Mouse (Mus musculus) Patski (cell line): ENCODE data around the gene Ogfod2. TPM values are rescaled to one million over a fixed set of nuclear protein-coding genes. Genes with fewer than 3 reads are reported as not detected.

Experiments used
- ATAC-seq: fragments of 100-300 bp; one replicate; pipeline ENCODE4 v1.8.0; 2021
- CTCF ChIA-PET: fragments of 350-600 bp; sonication (Branson Sonifier 250); formaldehyde crosslinking; loops from one replicate; lab custom pipeline; 2022; ENCODE audit warnings: inconsistent platforms; lab: Charles Lee
- POLR2A ChIA-PET: fragments of 350-600 bp; sonication (Branson Sonifier 250); formaldehyde crosslinking; loops from one replicate; lab custom pipeline; 2022; ENCODE audit warnings: antibody characterized with exemption, inconsistent platforms; lab: Charles Lee
- DNase-seq: peaks from one replicate; pipeline ENCODE4 v3.0.0-alpha.2; 2011; ENCODE audit warnings: low read depth, low spot score
- H3K27me3 ChIP-seq: fragments of 371-371 bp; one replicate; pipeline ENCODE4 v1.5.1; 2021
- CTCF ChIP-seq: fragments of 100-300 bp; IDR thresholded peaks from one replicate; pipeline ENCODE4 v1.5.1; 2021
- in situ Hi-C: fragments of 300-500 bp; cut with MboI; formaldehyde crosslinking; loops from 3 replicates; pipeline ENCODE4 v1.11.1; 2018; ENCODE audit warnings: low pct_unique_long_range_greater_than_20kb, mixed read lengths
- polyA plus RNA-seq: library from polyadenylated mRNA; unstranded; gene quantifications from one replicate; pipeline ENCODE4 v1.2.3, GENCODE M21; 2021

Gene Ogfod2
- polyA plus RNA-seq, 1 experiment from 2014 or later = 45.4 TPM

DNA sequence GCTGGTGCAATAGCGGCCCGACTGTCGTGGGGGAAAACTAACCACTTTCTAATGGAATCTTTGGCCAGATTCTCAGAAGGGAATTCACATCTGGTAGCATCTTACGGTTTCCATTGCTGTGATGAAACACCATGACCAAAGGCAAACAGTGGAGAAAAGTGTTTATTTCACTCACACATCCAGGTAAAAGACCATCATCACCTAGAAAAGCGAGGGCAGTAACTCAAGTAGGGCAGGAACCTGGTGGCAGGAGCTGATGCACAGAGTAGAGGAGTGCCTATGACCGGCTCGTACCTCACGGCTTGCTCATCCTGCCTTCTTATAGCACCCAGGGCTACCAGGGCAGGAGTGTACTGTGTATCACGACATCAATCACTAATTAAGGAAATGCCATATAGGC, 8.5 kb upstream of the Ogfod2 start:
- no peak for ATAC-seq
- no peaks in the 10 kb centered on the region for H3K27me3 ChIP-seq
- ChIA-PET POLR2A (no interaction called here), CTCF (interaction anchor here (1.3 kb wide), 1 partner anchor 103 kb away, joined by 3 read pairs; no protein-coding TSS in a partner anchor)
- TF ChIP-seq CTCF = no peak
- in situ Hi-C loops = no loop called here
- no peak for DNase-seq

DNA sequence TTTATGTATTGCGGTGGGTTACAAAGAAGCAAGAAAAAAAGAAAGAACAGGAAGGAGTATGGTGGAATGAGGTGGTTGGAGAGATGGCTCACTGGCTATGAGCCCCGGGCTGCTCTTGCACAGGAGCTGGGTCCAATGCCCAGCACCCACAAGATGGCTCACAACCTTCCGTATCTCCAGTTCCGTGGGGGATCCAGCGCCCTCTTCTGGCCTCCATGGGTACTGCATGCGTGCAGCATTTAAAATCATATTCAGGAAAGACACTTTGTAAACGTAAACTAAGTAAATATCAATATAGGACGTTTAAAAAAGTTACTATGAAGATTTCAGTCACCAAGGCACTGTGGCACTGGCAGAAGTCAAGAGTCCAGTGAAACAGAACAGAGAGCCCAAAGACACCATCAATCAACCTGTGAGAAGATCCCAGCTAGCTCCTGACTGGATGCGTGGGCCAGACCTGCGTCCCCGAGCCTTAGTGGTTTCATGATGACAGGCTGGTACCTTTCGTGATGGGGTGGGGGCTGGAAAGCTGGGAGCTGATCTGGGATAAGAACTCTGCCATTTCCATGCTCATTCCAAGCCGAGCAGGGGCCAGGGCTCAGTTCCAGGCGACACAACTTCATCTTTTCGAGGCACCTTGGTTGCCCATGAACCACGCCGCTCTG, 888 bp upstream of the Ogfod2 start:
- TF ChIP-seq CTCF = no peak
- DNase-seq = no peak
- no peaks in the 10 kb centered on the region for H3K27me3 ChIP-seq
- POLR2A ChIA-PET = interaction anchor here (1.0 to 1.5 kb wide), 4 partner anchors 13 to 107 kb away, joined by 3 to 5 read pairs (median 4); partner anchors contain the start of gene Abcb9
- CTCF ChIA-PET = interaction anchor here (0.6 to 1.9 kb wide), 10 partner anchors 9 to 186 kb away, joined by 3 to 7 read pairs (median 3); partner anchors contain the start of gene Abcb9
- ATAC-seq = no peak
- in situ Hi-C loops = no loop called here

DNA sequence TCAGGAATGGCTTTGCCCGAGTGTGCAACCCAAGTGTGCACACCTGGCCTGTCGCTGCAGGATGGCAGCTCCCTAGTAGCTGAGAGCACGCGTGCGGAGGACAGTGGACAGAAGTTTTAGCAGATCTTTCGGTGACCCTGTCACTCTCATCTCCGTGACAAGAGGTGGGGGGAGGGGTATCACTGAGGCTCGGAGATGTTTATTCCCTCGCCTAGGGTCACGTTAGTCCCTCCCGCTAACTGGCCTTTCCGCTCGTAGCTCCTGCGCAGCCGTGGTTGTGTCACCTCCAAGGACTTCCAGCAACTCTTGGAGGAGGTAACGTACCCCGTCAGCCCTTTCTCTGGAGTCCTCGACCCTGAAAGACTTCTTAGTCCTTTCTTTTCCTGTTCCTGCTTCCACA, 434 bp downstream of the Ogfod2 start:
- CTCF ChIA-PET = interaction anchor here (0.9 to 1.6 kb wide), 7 partner anchors 9 to 143 kb away, joined by 3 to 5 read pairs (median 3); no protein-coding TSS in a partner anchor
- TF ChIP-seq CTCF = no peak
- in situ Hi-C loops = no loop called here
- POLR2A ChIA-PET = interaction anchor here (1.2 to 1.5 kb wide), 2 partner anchors 17 to 108 kb away, joined by 3 read pairs; partner anchors contain the start of gene Abcb9
- H3K27me3 ChIP-seq = no peaks in the 10 kb centered on the region
- DNase-seq = no peak
- ATAC-seq = peak; percentile 14

DNA sequence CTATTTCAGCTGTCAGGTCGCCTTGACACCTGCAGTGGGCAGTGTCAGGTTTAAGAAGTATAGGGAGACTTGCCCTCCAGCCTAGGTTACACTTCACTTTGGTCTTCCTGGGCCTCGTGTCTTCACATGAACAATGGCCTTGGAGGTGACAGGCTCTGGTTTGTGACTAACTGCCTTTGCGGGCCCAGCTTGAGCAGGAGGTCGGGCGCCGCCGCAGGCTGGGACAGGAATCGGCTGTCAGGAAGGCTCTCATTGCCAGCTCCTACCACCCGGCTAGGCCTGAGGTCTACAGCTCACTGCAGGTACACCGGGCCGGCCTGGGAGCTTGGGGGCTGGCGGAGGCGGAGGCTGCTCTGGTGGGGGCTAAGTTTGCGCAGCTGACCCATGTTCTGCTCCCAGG, 933 bp downstream of the Ogfod2 start:
- POLR2A ChIA-PET = no interaction called here
- DNase-seq (no peak), ATAC-seq (peak; percentile 40)
- TF ChIP-seq CTCF = no peak
- in situ Hi-C loops = no loop called here
- CTCF ChIA-PET = interaction anchor here (0.9 to 1.6 kb wide), 7 partner anchors 9 to 144 kb away, joined by 3 to 5 read pairs (median 3); no protein-coding TSS in a partner anchor
- no peaks in the 10 kb centered on the region for H3K27me3 ChIP-seq

DNA sequence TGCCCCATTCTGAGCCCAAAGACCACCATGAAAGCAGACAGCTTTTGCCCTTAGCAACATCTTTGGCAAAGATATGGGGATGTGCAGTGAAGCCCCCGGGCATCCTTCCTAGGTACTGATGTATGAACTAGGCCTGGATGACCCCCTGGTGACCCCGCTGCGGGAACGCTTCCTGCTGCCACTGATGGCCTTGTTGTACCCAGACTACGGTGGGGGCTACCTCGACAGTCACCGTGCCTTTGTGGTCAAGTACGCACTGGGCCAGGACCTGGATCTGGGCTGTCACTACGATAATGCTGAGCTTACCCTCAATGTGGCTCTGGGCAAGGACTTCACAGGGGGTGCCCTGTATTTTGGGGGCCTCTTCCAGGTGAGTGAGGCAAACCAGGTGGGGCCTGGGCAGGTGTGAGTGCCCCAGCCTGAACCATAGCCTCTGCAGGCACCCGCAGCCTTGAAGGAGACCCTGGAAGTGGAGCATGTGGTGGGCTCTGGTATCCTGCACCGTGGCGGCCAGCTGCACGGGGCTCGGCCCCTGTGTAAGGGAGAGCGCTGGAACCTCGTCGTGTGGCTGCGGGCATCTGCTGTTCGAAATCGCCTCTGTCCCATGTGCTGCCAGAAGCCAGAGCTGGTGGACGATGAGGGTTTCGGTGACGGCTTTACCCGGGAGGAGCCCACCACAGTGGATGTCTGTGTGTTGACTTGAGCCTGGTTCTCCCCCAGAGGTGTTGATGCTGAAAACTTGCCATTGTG, 2.4 kb downstream of the Ogfod2 start:
- in situ Hi-C loops = no loop called here
- ChIA-PET CTCF (no interaction called here), POLR2A (no interaction called here)
- no peak for ATAC-seq
- TF ChIP-seq CTCF = no peak
- H3K27me3 ChIP-seq = no peaks in the 10 kb centered on the region
- no peak for DNase-seq

DNA sequence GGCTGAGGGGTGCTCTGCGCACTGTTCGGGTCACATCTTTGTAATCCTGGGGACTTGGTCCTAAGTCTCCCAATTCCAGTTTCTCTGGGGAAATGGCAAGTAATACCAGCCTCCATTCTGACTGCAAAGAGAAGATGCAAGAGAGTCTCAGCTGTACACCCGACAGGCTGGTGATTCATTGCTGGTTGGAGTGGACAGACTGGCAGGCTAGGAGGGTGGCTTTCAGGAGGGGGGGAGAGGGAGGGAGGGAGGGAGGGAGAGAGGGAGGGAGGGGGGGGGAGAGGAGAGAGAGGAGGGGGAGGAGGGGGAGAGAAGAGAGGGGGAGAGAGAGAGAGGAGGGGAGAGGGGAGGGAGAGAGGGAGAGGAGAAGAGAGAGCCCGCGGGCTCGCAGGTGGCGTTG, 3.4 kb downstream of the Ogfod2 start:
- no peak for ATAC-seq
- no peaks in the 10 kb centered on the region for H3K27me3 ChIP-seq
- POLR2A ChIA-PET = no interaction called here
- in situ Hi-C loops = no loop called here
- TF ChIP-seq CTCF = no peak
- DNase-seq = no peak
- CTCF ChIA-PET = no interaction called here

DNA sequence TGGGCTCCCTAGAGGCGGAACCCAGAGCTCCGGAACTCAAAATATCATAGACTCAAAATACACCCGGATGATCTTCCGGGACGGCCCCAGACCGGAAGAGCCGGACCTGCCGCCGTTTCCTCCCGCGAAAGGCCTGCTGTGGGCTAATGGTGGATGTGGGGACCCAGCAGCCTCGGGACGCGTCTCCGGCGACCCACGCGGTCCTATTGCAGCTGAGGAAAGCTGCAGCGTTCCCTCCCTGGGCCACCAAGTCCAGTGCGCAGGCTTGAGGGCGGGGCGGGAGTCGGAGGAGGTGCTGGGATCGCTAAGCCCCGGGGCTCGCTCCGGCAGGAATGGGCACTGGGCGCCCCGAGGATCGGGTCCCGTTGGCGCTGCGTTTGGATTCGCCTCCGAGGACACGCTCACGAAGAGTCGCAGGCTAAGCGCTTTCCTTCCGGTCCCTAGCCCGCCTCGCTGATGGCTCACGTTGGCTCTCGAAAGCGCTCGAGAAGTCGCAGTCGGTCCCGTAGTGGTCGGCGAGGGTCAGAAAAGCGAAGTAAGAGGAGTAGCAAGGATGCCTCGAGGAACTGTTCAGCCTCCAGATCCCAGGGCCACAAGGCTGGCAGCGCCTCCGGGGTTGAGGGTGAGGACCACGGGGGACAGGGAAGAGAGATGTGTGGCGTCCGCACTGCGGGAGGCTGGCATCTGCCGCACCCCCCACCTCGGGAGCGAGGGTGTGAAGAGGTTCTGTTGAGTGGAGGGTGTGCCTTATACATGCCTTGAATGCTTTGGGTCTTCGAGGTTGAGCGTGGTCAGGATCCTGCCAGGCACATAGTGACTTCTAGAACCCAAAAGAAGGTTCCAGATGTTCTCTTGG, 4.1 kb downstream of the Ogfod2 start, which contains the start of gene Arl6ip4:
Gene Arl6ip4 (plus strand): TSS at position 100 of the 856 bp plus-strand sequence.
- no peak for DNase-seq
- no peaks in the 10 kb centered on the region for H3K27me3 ChIP-seq
- in situ Hi-C loops = no loop called here
- no peak for TF ChIP-seq CTCF
- ChIA-PET POLR2A (no interaction called here), CTCF (no interaction called here)
- no peak for ATAC-seq

DNA sequence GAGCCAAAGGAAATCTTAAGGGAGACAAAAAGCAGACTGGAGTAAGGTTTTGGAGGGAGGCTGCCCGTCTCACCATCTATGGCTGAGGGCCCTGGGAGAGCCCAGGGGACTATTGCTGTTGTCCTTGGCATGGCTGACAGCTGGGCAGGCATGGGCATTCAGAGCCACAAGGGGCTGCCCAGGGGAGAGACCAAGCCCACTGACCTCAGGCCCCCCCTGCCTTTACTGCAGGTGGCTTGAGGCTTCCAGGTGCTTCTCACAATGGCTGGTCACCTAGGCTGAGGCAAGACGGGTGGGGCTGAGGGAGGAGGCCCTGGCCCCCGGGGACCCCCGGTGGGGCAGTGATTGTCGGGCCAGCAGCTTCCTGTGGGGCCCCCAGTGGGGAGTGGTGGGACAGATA, 7.1 kb downstream of the Ogfod2 start:
- no peak for ATAC-seq
- CTCF ChIA-PET = no interaction called here
- TF ChIP-seq CTCF = no peak
- no peak for DNase-seq
- POLR2A ChIA-PET = no interaction called here
- no peaks in the 10 kb centered on the region for H3K27me3 ChIP-seq
- in situ Hi-C loops = no loop called here

DNA sequence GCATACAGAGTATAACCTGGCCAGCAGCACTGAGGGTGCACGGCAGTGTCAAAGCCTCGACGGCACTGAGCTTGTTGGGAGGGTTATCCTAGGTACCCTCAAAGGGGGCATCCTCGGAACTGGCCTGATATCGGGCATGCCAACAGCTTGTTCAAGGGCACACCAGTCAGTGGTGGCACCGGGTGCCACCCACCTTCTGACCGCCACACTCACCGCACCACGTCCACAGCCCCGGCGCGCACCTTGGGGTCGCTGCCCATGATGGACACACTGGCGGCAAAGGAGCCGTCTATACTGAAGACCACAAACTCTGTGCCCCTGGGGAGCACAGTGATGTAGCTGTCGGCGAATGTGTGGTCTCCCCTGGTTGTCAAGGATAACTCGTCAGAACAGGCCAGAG, 10.3 kb downstream of the Ogfod2 start:
- POLR2A ChIA-PET = interaction anchor here (0.6 kb wide), 1 partner anchor 11 kb away, joined by 3 read pairs; no protein-coding TSS in a partner anchor
- ATAC-seq (no peak), DNase-seq (no peak)
- in situ Hi-C loops = no loop called here
- CTCF ChIA-PET = interaction anchor here (0.8 to 1.0 kb wide), 3 partner anchors 9 to 11 kb away, joined by 3 to 4 read pairs (median 3); partner anchors contain the start of gene Ogfod2
- no peaks in the 10 kb centered on the region for H3K27me3 ChIP-seq
- no peak for TF ChIP-seq CTCF

DNA sequence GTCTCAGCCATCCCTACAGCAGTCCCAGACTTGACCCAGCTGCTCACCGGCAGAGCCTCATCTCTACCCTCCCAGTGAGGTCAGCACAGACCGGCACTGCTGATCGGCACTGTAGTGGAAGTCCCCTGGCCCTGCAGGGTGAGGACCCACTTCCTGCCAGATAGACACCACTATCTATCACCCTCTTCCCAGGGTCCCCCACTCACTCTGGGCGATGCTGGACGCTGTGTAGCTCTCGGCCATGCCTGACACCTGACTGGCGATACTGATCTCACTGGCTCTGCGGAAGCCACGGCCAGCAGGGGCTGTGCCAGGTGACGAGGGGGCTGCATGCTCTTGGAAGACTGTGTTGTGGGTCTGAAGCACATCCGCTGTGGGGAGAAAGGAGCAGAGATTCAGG, 13.0 kb downstream of the Ogfod2 start:
- DNase-seq (no peak), ATAC-seq (no peak)
- POLR2A ChIA-PET = no interaction called here
- CTCF ChIA-PET = interaction anchor here (1.6 kb wide), 1 partner anchor 127 kb away, joined by 3 read pairs; no protein-coding TSS in a partner anchor
- no peaks in the 10 kb centered on the region for H3K27me3 ChIP-seq
- no peak for TF ChIP-seq CTCF
- in situ Hi-C loops = no loop called here
